Mouse (Mus musculus) layer of hippocampus, postnatal 10 days (tissue): ENCODE data around the gene Ranbp9. TPM values are rescaled to one million over a fixed set of nuclear protein-coding genes. Genes with fewer than 3 reads are reported as not detected.
A peak's percentile ranks its signal among the peaks of the same experiment; 100 is the strongest.

Source experiments
- DNase-seq, 2 experiments: peaks; one replicate each; pipeline ENCODE4 v3.0.0; 2021; ENCODE audit warnings: low spot score in 2 of 2
- long read RNA-seq: library from polyadenylated mRNA; stranded (forward); transcript quantifications from one replicate; pipeline ENCODE4 v2.0.0, GENCODE M21; 2023
- total RNA-seq, 2 experiments: library from RNA; stranded (reverse); gene quantifications; 2 replicates each; pipeline ENCODE4 v1.2.3; 2021

Gene Ranbp9
- 10 to 100 TPM; 67.8 to 77.0 TPM for total RNA-seq
- long read RNA-seq, transcript Ranbp9-201 (14 exons, 3,371 nt): major isoform, 30 of 41 reads
- long read RNA-seq, partial matches to known transcripts: 5 of 41 reads
- long read RNA-seq, other reads (novel, unspliced or antisense): 6 of 41 reads

GRCm38 (mm10) chr13:43480957-43481858, at the start of gene Ranbp9:
Gene Ranbp9, minus strand, starts transcription at chr13:43481282.
- peak; percentile 73 to 84 for DNase-seq

- DNase-seq: peak in 1 of 2 experiments; percentile 35
Observed at GRCm38 (mm10) chr13:43530129-43530831, 49.2 kb upstream of the Ranbp9 start.

GRCm38 (mm10) chr13:43526289-43526688, 45.2 kb upstream of the Ranbp9 start:
- no peak for DNase-seq

- DNase-seq: peak in 1 of 2 experiments; percentile 32
Observed at GRCm38 (mm10) chr13:43525363-43526134, 44.5 kb upstream of the Ranbp9 start.

- peak in 1 of 2 experiments; percentile 34 for DNase-seq
Observed at GRCm38 (mm10) chr13:43524491-43525362, 43.6 kb upstream of the Ranbp9 start.

- no peak for DNase-seq
Observed at GRCm38 (mm10) chr13:43523906-43524480, 42.9 kb upstream of the Ranbp9 start.

GRCm38 (mm10) chr13:43521940-43522339, 40.9 kb upstream of the Ranbp9 start:
- no peak for DNase-seq

GRCm38 (mm10) chr13:43519251-43519650, 38.2 kb upstream of the Ranbp9 start:
- no peak for DNase-seq

GRCm38 (mm10) chr13:43517371-43517770, 36.3 kb upstream of the Ranbp9 start:
- DNase-seq: no peak

- no peak for DNase-seq
Observed at GRCm38 (mm10) chr13:43516931-43517330, 35.8 kb upstream of the Ranbp9 start.

- DNase-seq: no peak
Observed at GRCm38 (mm10) chr13:43516119-43516518, 35.0 kb upstream of the Ranbp9 start.

- DNase-seq: no peak
Observed at GRCm38 (mm10) chr13:43514950-43515358, 33.9 kb upstream of the Ranbp9 start.

- DNase-seq: no peak
Observed at GRCm38 (mm10) chr13:43512736-43513135, 31.7 kb upstream of the Ranbp9 start.

GRCm38 (mm10) chr13:43505798-43506197, 24.7 kb upstream of the Ranbp9 start:
- no peak for DNase-seq

GRCm38 (mm10) chr13:43503395-43503850, 22.3 kb upstream of the Ranbp9 start:
- peak in 1 of 2 experiments; percentile 38 for DNase-seq

GRCm38 (mm10) chr13:43501601-43502000, 20.5 kb upstream of the Ranbp9 start:
- DNase-seq: no peak

- DNase-seq: no peak
Observed at GRCm38 (mm10) chr13:43500483-43500850, 19.4 kb upstream of the Ranbp9 start.

- DNase-seq: no peak
Observed at GRCm38 (mm10) chr13:43499731-43500482, 18.8 kb upstream of the Ranbp9 start.

- DNase-seq: peak in 1 of 2 experiments; percentile 41
Observed at GRCm38 (mm10) chr13:43498849-43499248, 17.8 kb upstream of the Ranbp9 start.
